Mouse (Mus musculus) small intestine, adult 2 months (tissue): ENCODE data around the gene Cdk12. TPM values are rescaled to one million over a fixed set of nuclear protein-coding genes. Genes with fewer than 3 reads are reported as not detected.
A peak's percentile ranks its signal among the peaks of the same experiment; 100 is the strongest.
"Not testable (repeated sequence)": the region's sequence is repeated elsewhere in the genome, so short reads cannot be mapped to it uniquely, and the experiment has no call there.

Experiments used
- H3K27ac ChIP-seq: fragments of 200-500 bp; 2 replicates; pipeline ENCODE4 v1.5.1; 2012; ENCODE audit warnings: low read depth, low read length, control low read depth, inconsistent platforms; ENCODE audit not compliant: insufficient read depth
- H3K27me3 ChIP-seq: fragments of 200-500 bp; 2 replicates; pipeline ENCODE4 v1.6.1; 2012; ENCODE audit warnings: mild to moderate bottlenecking, moderate library complexity, low read length, inconsistent platforms; ENCODE audit not compliant: control insufficient read depth, insufficient read depth
- H3K36me3 ChIP-seq: fragments of 200-500 bp; 2 replicates; pipeline ENCODE4 v1.6.1; 2012; ENCODE audit warnings: mild to moderate bottlenecking, low read length, control low read depth, inconsistent platforms; ENCODE audit not compliant: control insufficient read depth, insufficient read depth
- H3K4me1 ChIP-seq: fragments of 200-500 bp; 2 replicates; pipeline ENCODE4 v1.6.1; 2012; ENCODE audit warnings: low read length, inconsistent platforms, mixed read lengths; ENCODE audit not compliant: control insufficient read depth, insufficient read depth, insufficient read length
- H3K4me3 ChIP-seq: fragments of 200-500 bp; 2 replicates; pipeline ENCODE4 v1.5.1; 2012; ENCODE audit warnings: low read depth, mild to moderate bottlenecking, control low read depth, inconsistent platforms, low read length, moderate library complexity
- CTCF ChIP-seq: fragments of 200-500 bp; IDR thresholded peaks from 2 replicates; pipeline ENCODE4 v1.5.1; 2012; ENCODE audit warnings: low read depth, mild to moderate bottlenecking, control low read depth, inconsistent platforms, low read length, moderate library complexity, mixed read lengths; ENCODE audit not compliant: insufficient replicate concordance, insufficient read length; ENCODE audit errors: extremely low read depth
- POLR2A ChIP-seq: fragments of 200-500 bp; IDR thresholded peaks from 2 replicates; pipeline ENCODE4 v1.6.1; 2012; ENCODE audit warnings: low read depth, mild to moderate bottlenecking, control low read depth, inconsistent platforms, low read length, moderate library complexity
- WGBS: fragments of 180-500 bp; shearing (Covaris S2); methylation state at CpG from one replicate; pipeline ENCODE4 v1.1.7; 2018; 5-methylcytosine and 5-hydroxymethylcytosine counted together
- polyA plus RNA-seq: library from polyadenylated mRNA; depleted of rRNA; stranded (reverse); fragments of >200 nt; gene quantifications from 2 replicates; pipeline ENCODE4 v1.2.3, GENCODE M21; 2012

Gene Cdk12
- polyA plus RNA-seq, 1 experiment = 8.1 TPM

DNA sequence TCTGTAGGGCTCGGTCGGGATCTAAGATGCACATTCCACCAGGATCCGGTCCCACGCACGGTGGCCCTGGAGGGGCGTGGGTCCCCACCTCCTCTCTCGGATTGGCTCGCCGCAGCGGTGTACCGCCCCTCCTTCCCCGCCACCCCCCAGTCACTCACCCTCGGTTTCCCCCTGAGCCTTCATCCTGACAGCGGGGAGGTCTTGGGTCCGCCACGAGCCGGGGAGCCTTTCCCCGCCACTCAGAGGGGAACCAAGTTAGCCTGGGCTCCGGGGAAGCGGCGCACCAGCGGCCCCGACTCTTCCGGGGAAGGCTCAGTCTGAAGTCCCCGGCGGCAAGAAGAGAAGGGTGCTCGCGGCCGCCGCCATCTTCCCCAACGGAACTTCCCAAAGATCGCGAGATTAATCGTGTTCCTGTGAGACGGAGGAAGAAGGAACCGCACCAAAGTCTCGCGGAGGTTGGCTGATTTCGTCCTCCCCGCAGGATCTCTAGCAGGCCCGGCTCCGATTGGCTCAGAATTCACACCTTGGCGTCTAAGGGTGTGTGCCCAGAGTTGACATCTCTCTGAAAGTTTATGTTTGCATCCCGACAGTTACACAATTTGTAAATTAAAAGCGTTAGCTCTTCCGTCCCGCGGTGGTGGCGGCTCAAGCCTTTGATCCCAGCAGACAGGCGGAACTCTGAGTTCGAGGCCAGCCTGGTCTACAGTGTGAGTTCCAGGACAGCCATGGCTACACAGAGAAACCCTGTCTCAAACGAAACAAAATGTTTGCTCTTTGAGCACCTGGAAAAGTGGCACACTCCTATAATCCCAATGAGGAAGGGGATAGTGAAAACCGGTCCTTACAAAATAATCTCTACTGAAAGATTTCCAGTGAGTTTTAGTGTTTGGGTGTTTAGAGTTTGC lies 9.7 kb upstream of the Cdk12 start, which contains the start of gene Med1:
Med1 (minus strand) TSS at position 393 of the 905 bp plus-strand sequence.
- Histone ChIP-seq H3K36me3 (peaks cover 13% of the 10 kb centered on the region; the same call in 1 of the 2 replicates), H3K4me3 (peak within 1 kb of the TSS; percentile 85), H3K4me1 (no peaks in the 10 kb centered on the region; the same call in 1 of the 2 replicates), H3K27me3 (no peaks in the 10 kb centered on the region), H3K27ac (peak within 1 kb of the TSS; percentile 79)
- TF ChIP-seq POLR2A (peak; percentile 88), CTCF (no peak)
- WGBS = under 1% methylated on average over 52 of the region's 53 CpGs

GRCm38 (mm10) chr11:98201791-98202640 lies 843 bp upstream of the Cdk12 start:
- under 1% methylated on average over 27 of the region's 27 CpGs for WGBS
- peak overlapping the region; percentile 75 for H3K4me3 ChIP-seq
- no peaks in the 10 kb centered on the region for H3K36me3 ChIP-seq
- no peaks in the 10 kb centered on the region for H3K27me3 ChIP-seq
- peak overlapping the region; percentile 64 for H3K27ac ChIP-seq
- TF ChIP-seq POLR2A (no peak), CTCF (no peak)
- peaks cover 3% of the 10 kb centered on the region; the same call in 1 of the 2 replicates for H3K4me1 ChIP-seq

DNA sequence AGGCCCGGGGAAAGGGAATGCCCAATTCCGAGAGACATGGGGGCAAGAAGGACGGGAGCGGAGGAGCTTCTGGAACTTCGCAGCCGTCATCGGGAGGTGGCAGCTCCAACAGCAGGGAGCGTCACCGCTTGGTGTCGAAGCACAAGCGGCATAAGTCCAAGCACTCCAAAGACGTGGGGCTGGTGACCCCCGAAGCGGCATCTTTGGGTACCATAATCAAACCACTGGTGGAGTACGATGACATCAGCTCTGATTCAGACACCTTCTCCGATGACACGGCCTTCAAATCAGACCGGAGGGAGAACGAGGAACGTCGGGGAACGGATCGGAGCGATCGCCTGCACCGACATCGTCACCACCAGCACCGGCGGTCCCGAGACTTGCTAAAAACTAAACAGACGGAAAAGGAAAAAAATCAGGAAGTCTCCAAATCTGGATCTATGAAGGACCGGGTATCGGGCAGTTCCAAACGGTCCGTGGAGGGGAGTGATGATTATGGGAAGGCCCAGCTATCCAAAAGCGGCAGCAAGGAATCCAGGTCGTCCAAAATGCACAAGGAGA lies 572 bp downstream of the Cdk12 start:
- Histone ChIP-seq H3K27me3 (no peaks in the 10 kb centered on the region), H3K4me1 (peaks cover 3% of the 10 kb centered on the region; the same call in 1 of the 2 replicates), H3K27ac (peak overlapping the region; percentile 68), H3K36me3 (0 out of 2 replicates have a peak, but pooled peaks cover 1% of the 10 kb centered on the region), H3K4me3 (peak overlapping the region; percentile 75)
- under 1% methylated on average over 37 of the region's 37 CpGs for WGBS
- no peak for TF ChIP-seq CTCF
- no peak; the same call in 1 of the 2 replicates for TF ChIP-seq POLR2A

- WGBS = 1% methylated on average over 16 of the region's 16 CpGs
Observed at GRCm38 (mm10) chr11:98203931-98204421, 1.1 kb downstream of the Cdk12 start.

GRCm38 (mm10) chr11:98205463-98205862 lies 2.6 kb downstream of the Cdk12 start:
- H3K27me3 ChIP-seq = no peaks in the 10 kb centered on the region
- peaks cover 3% of the 10 kb centered on the region; the same call in 1 of the 2 replicates for H3K4me1 ChIP-seq
- H3K27ac ChIP-seq = no peak overlapping the region
- TF ChIP-seq POLR2A (no peak), CTCF (no peak)
- H3K4me3 ChIP-seq = no peak overlapping the region
- peaks cover 15% of the 10 kb centered on the region for H3K36me3 ChIP-seq

More at GRCm38 (mm10) chr11:98203931-98204421, 1.1 kb downstream of the Cdk12 start:
- H3K4me1 ChIP-seq = peaks cover 3% of the 10 kb centered on the region; the same call in 1 of the 2 replicates
- TF ChIP-seq POLR2A (no peak), CTCF (no peak)
- H3K27ac ChIP-seq = peak overlapping the region; percentile 68; the same call in 1 of the 2 replicates
- H3K36me3 ChIP-seq = peaks cover 3% of the 10 kb centered on the region
- no peaks in the 10 kb centered on the region for H3K27me3 ChIP-seq
- H3K4me3 ChIP-seq = peak overlapping the region; percentile 75

GRCm38 (mm10) chr11:98206281-98206680 lies 3.4 kb downstream of the Cdk12 start:
- not testable (repeated sequence) for H3K27ac ChIP-seq, H3K27me3 ChIP-seq, H3K4me1 ChIP-seq, H3K4me3 ChIP-seq
- WGBS = 21% methylated on average over 3 of the region's 3 CpGs
- peaks cover 21% of the 10 kb centered on the region for H3K36me3 ChIP-seq

DNA sequence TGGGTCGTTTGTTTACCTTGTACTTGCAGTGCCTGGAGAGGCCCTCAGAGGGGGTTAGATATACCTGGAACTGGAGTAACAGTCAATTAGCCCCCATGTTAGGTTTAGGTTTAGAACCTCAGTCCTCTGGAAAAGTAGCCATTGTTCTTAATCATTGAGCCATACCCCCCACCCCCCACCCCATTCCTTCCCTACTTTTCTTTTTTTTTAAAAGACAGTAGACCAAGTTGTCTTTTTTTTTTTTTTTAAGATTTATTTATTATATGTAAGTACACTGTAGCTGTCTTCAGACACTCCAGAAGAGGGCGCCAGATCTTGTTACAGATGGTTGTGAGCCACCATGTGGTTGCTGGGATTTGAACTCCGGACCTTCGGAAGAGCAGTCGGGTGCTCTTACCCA lies 6.8 kb downstream of the Cdk12 start:
- not testable (repeated sequence) for H3K27ac ChIP-seq, H3K4me3 ChIP-seq, H3K4me1 ChIP-seq, H3K27me3 ChIP-seq
- peaks cover 37% of the 10 kb centered on the region for H3K36me3 ChIP-seq
- whole genome bisulfite sequencing = 74% methylated on average over 5 of the region's 5 CpGs
